Mouse (Mus musculus): Measurements from ENCODE around the gene Phldb2. TPM values are rescaled to one million over a fixed set of nuclear protein-coding genes. Genes with fewer than 3 reads are reported as not detected.

Phldb2 gene
- polyA plus RNA-seq, 1 experiment from 2014 or later: 32.9 TPM

- Histone ChIP-seq H3K4me1 (peaks cover 5% of the 10 kb centered on the region; the same call in 1 of the 2 replicates), H3K4me2 (replicated peaks) (peak overlapping the region; percentile 84), H3K36me3 (no peaks in the 10 kb centered on the region), H3K9me3 (no peaks in the 10 kb centered on the region), H3K27me3 (replicated peaks) (no peaks in the 10 kb centered on the region; the same call in 1 of the 2 replicates), H3K27ac (no peak overlapping the region), H3K4me3 (peak overlapping the region; percentile 59), H3K9ac (peak overlapping the region; percentile 74)
- ATAC-seq (ENCODE audit: low FRiP score, low read depth): peak; percentile 95
- 1% methylated on average over 43 of the region's 45 CpGs for WGBS
Measured at GRCm38 (mm10) chr16:45844049-45844780, 109.2 kb downstream of the Phldb2 start.

GRCm38 (mm10) chr16:45843351-45843891 lies 110.0 kb downstream of the Phldb2 start:
- Histone ChIP-seq H3K4me3 (peak overlapping the region; percentile 59), H3K27me3 (replicated peaks) (no peaks in the 10 kb centered on the region; the same call in 1 of the 2 replicates), H3K9me3 (no peaks in the 10 kb centered on the region), H3K27ac (no peak overlapping the region), H3K36me3 (no peaks in the 10 kb centered on the region), H3K4me2 (replicated peaks) (peak overlapping the region; percentile 84), H3K4me1 (peaks cover 5% of the 10 kb centered on the region; the same call in 1 of the 2 replicates), H3K9ac (peak overlapping the region; percentile 74)
- peak; percentile 46 for ATAC-seq (ENCODE audit: low FRiP score, low read depth)
- WGBS: under 1% methylated on average over 16 of the region's 16 CpGs

- H3K27ac ChIP-seq: no peak overlapping the region
- WGBS: 66% methylated on average over 4 of the region's 4 CpGs
- H3K27me3 ChIP-seq (replicated peaks): no peaks in the 10 kb centered on the region; the same call in 1 of the 2 replicates
- H3K9ac ChIP-seq: no peak overlapping the region
- no peaks in the 10 kb centered on the region for H3K36me3 ChIP-seq
- no peaks in the 10 kb centered on the region for H3K9me3 ChIP-seq
- peaks cover 5% of the 10 kb centered on the region; the same call in 1 of the 2 replicates for H3K4me1 ChIP-seq
- H3K4me3 ChIP-seq: peak overlapping the region; percentile 18; the same call in 1 of the 2 replicates
- H3K4me2 ChIP-seq (replicated peaks): peak overlapping the region; percentile 84
- ATAC-seq (ENCODE audit: low FRiP score, low read depth): no peak
Measured at GRCm38 (mm10) chr16:45842440-45842839, 111.0 kb downstream of the Phldb2 start.

- H3K4me3 ChIP-seq: no peak overlapping the region
- no peaks in the 10 kb centered on the region; the same call in 1 of the 2 replicates for H3K27me3 ChIP-seq (replicated peaks)
- H3K9me3 ChIP-seq: no peaks in the 10 kb centered on the region
- 91% methylated on average over 3 of the region's 3 CpGs for WGBS
- ATAC-seq (ENCODE audit: low FRiP score, low read depth): no peak
- no peaks in the 10 kb centered on the region for H3K36me3 ChIP-seq
- H3K4me2 ChIP-seq (replicated peaks): peak overlapping the region; percentile 84
- no peak overlapping the region for H3K27ac ChIP-seq
- peaks cover 5% of the 10 kb centered on the region; the same call in 1 of the 2 replicates for H3K4me1 ChIP-seq
- H3K9ac ChIP-seq: no peak overlapping the region
Measured at GRCm38 (mm10) chr16:45841806-45842205, 111.6 kb downstream of the Phldb2 start.

- H3K4me1 ChIP-seq: peaks cover 5% of the 10 kb centered on the region; the same call in 1 of the 2 replicates
- no peak for ATAC-seq (ENCODE audit: low FRiP score, low read depth)
- no peak overlapping the region for H3K9ac ChIP-seq
- no peaks in the 10 kb centered on the region for H3K36me3 ChIP-seq
- H3K4me2 ChIP-seq (replicated peaks): no peak overlapping the region
- no peak overlapping the region for H3K27ac ChIP-seq
- no peak overlapping the region for H3K4me3 ChIP-seq
- WGBS: 71% methylated on average over 3 of the region's 3 CpGs
- no peaks in the 10 kb centered on the region for H3K9me3 ChIP-seq
- H3K27me3 ChIP-seq (replicated peaks): no peaks in the 10 kb centered on the region; the same call in 1 of the 2 replicates
Measured at GRCm38 (mm10) chr16:45841016-45841415, 112.4 kb downstream of the Phldb2 start.

- H3K27me3 ChIP-seq (replicated peaks): no peaks in the 10 kb centered on the region
- WGBS: 69% methylated on average over 5 of the region's 5 CpGs
- no peak overlapping the region for H3K4me3 ChIP-seq
- ATAC-seq (ENCODE audit: low FRiP score, low read depth): no peak
- H3K4me1 ChIP-seq: peaks cover 5% of the 10 kb centered on the region; the same call in 1 of the 2 replicates
- no peak overlapping the region for H3K4me2 ChIP-seq (replicated peaks)
- H3K27ac ChIP-seq: no peak overlapping the region
- H3K9ac ChIP-seq: no peak overlapping the region
- no peaks in the 10 kb centered on the region for H3K36me3 ChIP-seq
- H3K9me3 ChIP-seq: no peaks in the 10 kb centered on the region
Measured at GRCm38 (mm10) chr16:45837541-45838342, 115.7 kb downstream of the Phldb2 start.

GRCm38 (mm10) chr16:45832747-45833108 lies 120.7 kb downstream of the Phldb2 start:
- 79% methylated on average over 6 of the region's 6 CpGs for WGBS
- Histone ChIP-seq H3K27ac (no peak overlapping the region), H3K4me1 (peaks cover 12% of the 10 kb centered on the region), H3K9ac (no peak overlapping the region), H3K4me2 (replicated peaks) (no peak overlapping the region), H3K27me3 (replicated peaks) (no peaks in the 10 kb centered on the region), H3K4me3 (no peak overlapping the region), H3K9me3 (no peaks in the 10 kb centered on the region), H3K36me3 (no peaks in the 10 kb centered on the region)
- no peak for ATAC-seq (ENCODE audit: low FRiP score, low read depth)

- no peak overlapping the region for H3K4me3 ChIP-seq
- H3K36me3 ChIP-seq: no peaks in the 10 kb centered on the region
- ATAC-seq (ENCODE audit: low FRiP score, low read depth): no peak
- H3K4me2 ChIP-seq (replicated peaks): no peak overlapping the region
- H3K9me3 ChIP-seq: no peaks in the 10 kb centered on the region
- H3K27ac ChIP-seq: no peak overlapping the region
- no peak overlapping the region for H3K9ac ChIP-seq
- H3K4me1 ChIP-seq: peaks cover 12% of the 10 kb centered on the region
- no peaks in the 10 kb centered on the region for H3K27me3 ChIP-seq (replicated peaks)
- 77% methylated on average over 8 of the region's 8 CpGs for WGBS
Measured at GRCm38 (mm10) chr16:45832061-45832746, 121.2 kb downstream of the Phldb2 start.

GRCm38 (mm10) chr16:45831094-45831872 lies 122.1 kb downstream of the Phldb2 start:
- no peak for ATAC-seq (ENCODE audit: low FRiP score, low read depth)
- no peaks in the 10 kb centered on the region for H3K36me3 ChIP-seq
- H3K4me2 ChIP-seq (replicated peaks): no peak overlapping the region
- no peak overlapping the region for H3K4me3 ChIP-seq
- H3K27ac ChIP-seq: no peak overlapping the region
- H3K9me3 ChIP-seq: no peaks in the 10 kb centered on the region
- H3K4me1 ChIP-seq: peaks cover 12% of the 10 kb centered on the region
- no peak overlapping the region for H3K9ac ChIP-seq
- H3K27me3 ChIP-seq (replicated peaks): no peaks in the 10 kb centered on the region
- WGBS: 54% methylated on average over 4 of the region's 4 CpGs

GRCm38 (mm10) chr16:45830096-45830866 lies 123.1 kb downstream of the Phldb2 start:
- no peak for ATAC-seq (ENCODE audit: low FRiP score, low read depth)
- Histone ChIP-seq H3K27ac (no peak overlapping the region), H3K27me3 (replicated peaks) (no peaks in the 10 kb centered on the region), H3K36me3 (peaks cover 3% of the 10 kb centered on the region; the same call in 1 of the 2 replicates), H3K9ac (no peak overlapping the region), H3K4me3 (no peak overlapping the region), H3K4me1 (peaks cover 12% of the 10 kb centered on the region), H3K9me3 (no peaks in the 10 kb centered on the region), H3K4me2 (replicated peaks) (peak overlapping the region; percentile 4; the same call in 1 of the 2 replicates)
- WGBS: 74% methylated on average over 11 of the region's 11 CpGs
